Mouse (Mus musculus) neural tube, embryonic 12.5 days (tissue): ENCODE results near the gene Carnmt1. TPM values are rescaled to one million over a fixed set of nuclear protein-coding genes. Genes with fewer than 3 reads are reported as not detected.

Source experiments
- ATAC-seq: fragments of 200-750 bp; cut with Nextera tagmentation; 2 replicates; pipeline ENCODE4 v1.8.0; 2017; ENCODE audit warnings: low read depth, mild to moderate bottlenecking, moderate TSS enrichment, moderate library complexity; ENCODE audit not compliant: low FRiP score
- H3K27ac ChIP-seq: fragments of 300-500 bp; sonication (generic); 2 replicates; pipeline ENCODE4 v1.5.1; 2016
- H3K27me3 ChIP-seq: fragments of 300-500 bp; sonication (generic); replicated peaks from 2 replicates; pipeline ENCODE4 v1.6.1; 2016; ENCODE audit warnings: mild to moderate bottlenecking
- H3K36me3 ChIP-seq: fragments of 300-500 bp; sonication (generic); 2 replicates; pipeline ENCODE4 v1.6.1; 2016; ENCODE audit warnings: mild to moderate bottlenecking
- H3K4me1 ChIP-seq: fragments of 300-500 bp; sonication (generic); 2 replicates; pipeline ENCODE4 v1.6.1; 2016
- H3K4me2 ChIP-seq: fragments of 300-500 bp; sonication (generic); replicated peaks from 2 replicates; pipeline ENCODE4 v1.6.1; 2016; ENCODE audit warnings: mild to moderate bottlenecking
- H3K4me3 ChIP-seq: fragments of 300-500 bp; sonication (generic); 2 replicates; pipeline ENCODE4 v1.5.1; 2016
- H3K9ac ChIP-seq: fragments of 300-500 bp; sonication (generic); 2 replicates; pipeline ENCODE4 v1.6.1; 2016; ENCODE audit warnings: mild to moderate bottlenecking
- H3K9me3 ChIP-seq: fragments of 300-500 bp; sonication (generic); 2 replicates; pipeline ENCODE4 v1.6.1; 2016; ENCODE audit warnings: mild to moderate bottlenecking
- WGBS: fragments of 180-500 bp; shearing (Covaris S2); methylation state at CpG from one replicate; pipeline ENCODE4 v1.1.7; 2016; 5-methylcytosine and 5-hydroxymethylcytosine counted together
- polyA plus RNA-seq: library from polyadenylated mRNA; unstranded; fragments of >200 nt; fragmentation: Nextera tagmentation; extraction: Ambion mirVana; gene quantifications from 2 replicates; pipeline ENCODE4 v1.2.1, GENCODE M21; 2016

Gene Carnmt1
- polyA plus RNA-seq, 1 experiment from 2014 or later = 24.0 TPM

DNA sequence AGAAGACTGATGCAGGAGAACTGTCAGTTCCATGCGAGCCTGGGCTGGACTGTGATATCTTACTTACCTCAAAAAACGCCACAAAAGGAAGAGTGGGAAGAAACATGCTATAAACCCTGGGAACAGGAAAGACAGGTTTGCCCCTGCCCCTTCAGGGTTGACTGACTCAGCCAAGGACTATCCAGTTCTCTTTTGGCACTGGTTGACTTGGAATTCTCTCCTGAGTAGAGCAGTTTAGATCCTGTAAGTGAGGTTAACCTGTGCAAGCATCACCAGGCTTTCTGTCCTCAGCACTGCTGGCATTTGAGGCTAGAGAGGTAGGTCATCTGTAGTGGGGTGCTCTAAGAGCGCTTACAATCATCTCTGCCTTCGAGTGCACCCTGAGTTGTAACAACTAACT lies 12.1 kb upstream of the Carnmt1 start:
- no peaks in the 10 kb centered on the region for H3K27me3 ChIP-seq
- WGBS = 69% methylated on average over 4 of the region's 4 CpGs

DNA sequence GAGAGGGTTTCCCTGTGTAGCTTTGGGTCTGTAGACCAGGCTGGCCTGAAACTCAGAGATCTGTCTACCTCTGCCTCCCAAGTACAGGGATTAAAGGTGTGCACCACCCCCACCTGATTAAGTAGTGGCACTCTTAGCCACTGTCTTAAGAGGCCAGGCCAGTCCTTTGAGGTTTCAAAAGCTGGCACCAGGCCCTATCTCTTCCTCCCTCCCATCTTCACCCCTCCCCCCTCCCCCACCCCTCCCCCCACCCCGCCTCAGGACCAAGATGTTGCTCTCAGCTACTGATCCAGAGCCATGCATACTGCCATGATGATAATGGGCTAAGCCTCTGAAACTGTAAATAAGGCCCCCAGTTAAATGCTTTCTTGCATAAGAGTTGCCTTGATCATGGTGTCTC lies 11.2 kb upstream of the Carnmt1 start:
- ATAC-seq = no peak
- no peak overlapping the region for H3K9ac ChIP-seq
- H3K9me3 ChIP-seq = no peaks in the 10 kb centered on the region

More for the DNA sequence above, 12.1 kb upstream of the Carnmt1 start:
- Histone ChIP-seq H3K36me3 (no peaks in the 10 kb centered on the region), H3K9ac (no peak overlapping the region), H3K4me2 (no peak overlapping the region), H3K4me1 (no peaks in the 10 kb centered on the region), H3K9me3 (no peaks in the 10 kb centered on the region), H3K27ac (no peak overlapping the region), H3K4me3 (no peak overlapping the region)
- ATAC-seq = no peak

DNA sequence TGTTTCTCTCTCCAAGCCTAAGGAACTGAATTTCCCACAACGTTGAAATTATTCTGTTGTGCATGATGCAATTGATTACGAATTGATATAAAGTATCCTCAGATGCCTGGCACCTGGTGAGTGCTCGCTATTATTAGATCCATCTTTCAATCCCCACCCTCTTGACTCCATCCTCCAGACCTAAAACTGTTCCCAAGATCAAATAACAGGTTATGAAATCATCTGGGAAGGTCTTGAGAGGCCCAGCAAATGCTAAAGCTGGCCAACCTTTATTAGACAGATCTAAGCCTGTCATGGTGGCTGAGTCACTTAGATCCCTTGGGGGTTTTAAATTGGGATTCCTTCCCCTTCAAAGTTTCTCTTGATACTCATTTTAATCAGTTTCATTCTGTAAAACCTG lies 10.1 kb upstream of the Carnmt1 start:
- Histone ChIP-seq H3K9ac (no peak overlapping the region), H3K27me3 (no peaks in the 10 kb centered on the region), H3K4me3 (no peak overlapping the region), H3K4me1 (no peaks in the 10 kb centered on the region), H3K27ac (no peak overlapping the region), H3K36me3 (no peaks in the 10 kb centered on the region), H3K9me3 (no peaks in the 10 kb centered on the region), H3K4me2 (no peak overlapping the region)
- ATAC-seq = no peak
- WGBS = 87% methylated on average over 3 of the region's 3 CpGs

More for the DNA sequence above, 11.2 kb upstream of the Carnmt1 start:
- no peak overlapping the region for H3K4me3 ChIP-seq
- no peaks in the 10 kb centered on the region for H3K4me1 ChIP-seq
- no peak overlapping the region for H3K4me2 ChIP-seq
- no peaks in the 10 kb centered on the region for H3K36me3 ChIP-seq
- WGBS = no CpG with 5 or more reads among the region's 1 CpGs
- H3K27me3 ChIP-seq = no peaks in the 10 kb centered on the region
- no peak overlapping the region for H3K27ac ChIP-seq

DNA sequence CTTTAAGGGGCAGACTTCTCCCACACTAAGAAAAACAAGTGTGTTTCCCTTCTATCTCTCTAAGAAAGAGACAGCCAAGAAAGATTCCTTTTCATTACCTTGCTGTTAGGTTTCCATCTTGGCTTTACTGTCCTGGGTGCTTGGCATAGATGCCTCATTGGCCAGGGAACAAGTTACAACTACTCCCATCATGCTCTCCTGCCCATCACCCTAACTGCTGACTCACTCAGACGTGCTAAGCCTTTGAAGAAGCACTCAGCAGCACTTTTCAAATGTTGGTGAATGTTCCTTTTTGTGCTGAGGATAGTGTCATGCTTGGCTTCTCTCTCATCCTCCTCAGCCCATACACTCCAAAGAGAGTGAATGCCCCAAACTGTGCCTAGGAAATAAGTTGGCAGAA lies 8.9 kb upstream of the Carnmt1 start:
- Histone ChIP-seq H3K9me3 (no peaks in the 10 kb centered on the region), H3K4me2 (no peak overlapping the region), H3K27me3 (no peaks in the 10 kb centered on the region), H3K9ac (no peak overlapping the region), H3K36me3 (no peaks in the 10 kb centered on the region), H3K27ac (no peak overlapping the region), H3K4me1 (no peaks in the 10 kb centered on the region), H3K4me3 (no peak overlapping the region)
- WGBS = 47% methylated on average over 1 of the region's 1 CpGs
- no peak for ATAC-seq

DNA sequence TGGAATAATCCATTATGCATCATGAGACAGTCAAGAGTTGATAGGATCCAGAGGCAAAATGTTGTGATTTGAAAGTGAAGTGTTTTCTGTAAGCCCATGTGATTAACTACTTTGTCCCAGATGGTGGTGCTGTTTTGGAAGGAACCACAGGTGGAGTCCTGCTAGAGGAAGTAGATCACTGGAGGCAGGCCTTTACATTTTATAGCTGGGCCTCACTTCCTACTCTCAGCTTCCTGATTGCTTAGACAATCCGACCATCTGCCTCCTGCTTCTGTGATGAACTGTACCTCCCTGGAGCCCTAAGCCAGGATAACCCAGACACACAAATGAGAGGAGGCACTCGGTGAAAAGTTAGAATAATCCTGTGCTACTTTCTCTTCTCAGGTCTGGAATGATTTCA lies 6.7 kb upstream of the Carnmt1 start:
- H3K9ac ChIP-seq = no peak overlapping the region
- H3K27ac ChIP-seq = no peak overlapping the region
- H3K4me1 ChIP-seq = no peaks in the 10 kb centered on the region
- no peaks in the 10 kb centered on the region for H3K36me3 ChIP-seq
- no peak for ATAC-seq
- 62% methylated on average over 2 of the region's 2 CpGs for WGBS
- no peak overlapping the region for H3K4me2 ChIP-seq
- no peaks in the 10 kb centered on the region for H3K27me3 ChIP-seq
- no peaks in the 10 kb centered on the region for H3K9me3 ChIP-seq
- no peak overlapping the region for H3K4me3 ChIP-seq

DNA sequence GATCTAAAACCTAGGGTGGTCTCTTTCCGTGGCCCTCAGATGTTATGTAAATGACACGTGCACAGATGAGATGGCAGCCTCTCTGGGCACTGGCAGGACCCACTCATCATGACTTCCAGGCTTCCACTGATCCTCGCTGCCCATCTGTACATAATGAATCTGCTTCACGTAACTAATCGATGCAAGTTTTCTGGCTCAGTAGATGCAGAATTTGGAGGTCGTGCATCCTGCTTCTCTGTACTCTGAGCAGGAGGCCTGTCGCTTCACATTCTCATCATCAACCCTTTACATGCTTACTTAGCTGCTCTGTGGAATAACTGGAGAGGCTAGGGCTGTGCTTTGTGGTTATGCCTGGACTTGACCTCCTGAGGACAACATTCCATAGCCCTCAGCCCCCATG lies 3.6 kb upstream of the Carnmt1 start:
- ATAC-seq = no peak
- H3K36me3 ChIP-seq = no peaks in the 10 kb centered on the region

DNA sequence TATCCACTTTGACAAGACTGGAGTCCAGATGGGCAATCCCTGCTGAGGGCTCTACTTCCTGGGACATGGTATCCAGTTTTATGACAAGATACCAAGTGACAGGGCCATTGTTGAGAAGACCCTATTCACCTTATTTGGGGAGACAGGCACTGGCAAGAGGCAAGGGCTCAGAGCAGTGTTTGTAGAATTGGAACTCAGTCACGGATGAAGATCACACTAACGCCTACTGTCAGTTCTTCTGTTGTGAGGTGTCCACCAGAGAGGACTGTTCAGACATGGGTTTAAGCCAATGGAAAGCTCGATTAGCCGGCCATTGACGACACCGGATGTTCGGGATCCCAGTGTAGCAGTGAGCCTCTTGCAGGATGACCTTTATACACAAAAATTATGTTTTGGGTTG lies 1.0 kb upstream of the Carnmt1 start:
- H3K9ac ChIP-seq = no peak overlapping the region
- peaks cover 20% of the 10 kb centered on the region for H3K4me1 ChIP-seq
- no peaks in the 10 kb centered on the region for H3K36me3 ChIP-seq
- H3K9me3 ChIP-seq = no peaks in the 10 kb centered on the region
- no peak overlapping the region for H3K4me3 ChIP-seq
- no peak overlapping the region for H3K27ac ChIP-seq
- no peak for ATAC-seq
- H3K4me2 ChIP-seq = no peak overlapping the region
- WGBS = 97% methylated on average over 7 of the region's 7 CpGs
- H3K27me3 ChIP-seq = no peaks in the 10 kb centered on the region

More for the DNA sequence above, 3.6 kb upstream of the Carnmt1 start:
- Histone ChIP-seq H3K4me1 (peaks cover 4% of the 10 kb centered on the region), H3K27me3 (no peaks in the 10 kb centered on the region), H3K27ac (no peak overlapping the region), H3K4me2 (no peak overlapping the region), H3K4me3 (no peak overlapping the region), H3K9ac (no peak overlapping the region), H3K9me3 (no peaks in the 10 kb centered on the region)
- 84% methylated on average over 7 of the region's 7 CpGs for WGBS

DNA sequence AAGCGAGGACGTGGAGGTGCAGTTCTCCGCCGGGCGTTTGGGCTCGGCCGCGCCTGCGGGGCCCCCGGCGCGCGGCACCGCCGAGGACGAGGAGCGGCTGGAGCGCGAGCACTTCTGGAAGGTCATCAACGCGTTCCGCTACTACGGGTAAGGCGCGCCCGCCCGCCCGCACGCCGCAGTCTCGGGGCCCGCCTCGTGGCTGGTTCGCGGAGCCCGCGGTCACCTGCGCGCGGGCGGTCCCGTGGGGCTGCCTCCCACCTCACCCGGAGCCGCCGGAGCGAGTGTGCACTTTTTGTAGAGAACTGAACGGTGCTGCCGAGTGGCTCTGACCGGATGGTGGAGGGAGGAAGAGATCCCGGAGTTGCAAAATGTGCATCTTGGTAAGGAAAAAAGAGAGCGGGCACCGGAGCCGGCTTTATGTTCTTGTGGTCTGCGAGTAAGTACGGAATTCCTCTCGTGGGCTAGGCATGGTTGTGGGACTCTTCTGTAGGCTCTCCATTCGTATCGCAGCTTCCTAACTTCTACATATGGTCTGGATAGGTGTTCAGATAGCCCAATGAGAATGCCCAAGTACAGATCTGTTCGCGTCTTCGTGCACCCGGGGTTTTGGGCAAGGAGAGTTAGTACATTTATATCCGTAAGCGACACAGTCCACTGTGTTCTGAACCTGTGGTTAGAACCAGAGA lies 635 bp downstream of the Carnmt1 start:
- WGBS = under 1% methylated on average over 63 of the region's 64 CpGs
- peak; percentile 73 for ATAC-seq
- peak overlapping the region; percentile 74 for H3K9ac ChIP-seq
- H3K36me3 ChIP-seq = no peaks in the 10 kb centered on the region
- H3K27me3 ChIP-seq = no peaks in the 10 kb centered on the region
- peaks cover 20% of the 10 kb centered on the region for H3K4me1 ChIP-seq
- peak overlapping the region; percentile 82 for H3K4me2 ChIP-seq
- H3K27ac ChIP-seq = no peak overlapping the region; the same call in 1 of the 2 replicates
- H3K9me3 ChIP-seq = no peaks in the 10 kb centered on the region
- H3K4me3 ChIP-seq = peak overlapping the region; percentile 76

DNA sequence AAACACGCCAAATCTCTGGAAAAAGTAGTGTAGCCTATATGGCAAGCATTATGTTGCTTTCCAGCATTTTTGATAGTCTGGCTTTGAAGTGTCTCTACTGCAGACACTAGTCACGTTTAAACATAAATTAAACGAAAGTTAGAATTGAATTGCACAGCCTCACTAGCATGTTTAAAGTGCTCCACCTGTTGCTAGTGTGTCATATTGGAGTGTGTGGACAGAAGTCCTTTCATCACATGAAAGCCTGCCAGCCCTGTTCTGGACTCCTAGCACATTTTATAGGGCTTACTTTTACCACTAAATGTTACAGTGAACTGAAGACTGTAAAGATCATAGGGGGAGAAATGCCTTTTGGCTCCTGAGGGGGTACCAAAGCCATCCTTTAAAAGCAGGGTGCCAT lies 1.9 kb downstream of the Carnmt1 start:
- ATAC-seq = no peak
- Histone ChIP-seq H3K4me3 (no peak overlapping the region), H3K36me3 (no peaks in the 10 kb centered on the region), H3K9ac (no peak overlapping the region), H3K27ac (no peak overlapping the region), H3K9me3 (no peaks in the 10 kb centered on the region), H3K4me2 (peak overlapping the region; percentile 82), H3K4me1 (peaks cover 20% of the 10 kb centered on the region), H3K27me3 (no peaks in the 10 kb centered on the region)
- WGBS = 59% methylated on average over 3 of the region's 3 CpGs

DNA sequence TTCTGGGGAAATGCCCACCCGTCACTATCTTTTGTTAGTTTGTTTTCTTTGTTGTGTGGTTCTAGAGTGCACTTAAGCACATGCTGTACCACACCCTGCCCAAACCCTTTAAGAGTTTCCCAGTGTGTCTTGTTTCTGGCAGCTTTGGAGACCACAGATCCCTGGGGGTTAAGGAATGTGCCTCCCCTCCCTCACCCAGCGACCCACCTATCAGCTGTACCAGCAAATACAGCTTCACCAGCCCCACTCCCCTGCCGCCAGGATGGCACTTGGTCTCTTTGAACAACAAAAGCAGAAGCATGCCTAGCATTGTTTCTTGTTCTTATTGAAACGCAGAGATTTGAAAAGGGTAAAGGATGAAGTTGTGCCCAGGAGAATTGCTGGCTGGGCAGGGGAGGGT lies 2.6 kb downstream of the Carnmt1 start:
- Histone ChIP-seq H3K9me3 (no peaks in the 10 kb centered on the region), H3K27ac (no peak overlapping the region), H3K9ac (no peak overlapping the region), H3K4me2 (peak overlapping the region; percentile 82), H3K4me1 (peaks cover 20% of the 10 kb centered on the region), H3K27me3 (no peaks in the 10 kb centered on the region), H3K4me3 (no peak overlapping the region), H3K36me3 (no peaks in the 10 kb centered on the region)
- WGBS = 13% methylated on average over 4 of the region's 4 CpGs
- no peak for ATAC-seq

DNA sequence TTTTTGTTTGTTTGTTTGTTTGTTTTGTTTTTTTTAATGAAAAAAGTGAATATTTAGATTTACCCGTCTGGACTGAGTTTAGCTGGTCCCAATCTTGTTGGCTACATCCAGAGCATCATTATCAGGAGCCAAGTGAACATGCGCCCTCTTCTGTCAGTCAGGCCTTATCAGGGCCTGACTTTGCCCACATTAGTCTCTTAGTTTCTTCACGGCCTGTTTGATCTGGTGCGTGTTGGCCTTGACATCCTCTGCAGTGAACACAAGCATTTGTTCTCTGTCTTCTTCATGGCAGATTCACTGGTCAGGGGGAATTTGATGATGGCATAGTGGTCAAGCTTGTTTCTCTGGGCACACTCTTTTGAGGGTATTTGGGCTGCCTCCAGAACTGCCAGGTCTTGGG lies 11.6 kb downstream of the Carnmt1 start:
- no peak overlapping the region for H3K9ac ChIP-seq
- H3K27me3 ChIP-seq = no peaks in the 10 kb centered on the region
- no peaks in the 10 kb centered on the region for H3K4me1 ChIP-seq
- H3K4me2 ChIP-seq = no peak overlapping the region
- H3K36me3 ChIP-seq = peaks cover 11% of the 10 kb centered on the region
- H3K4me3 ChIP-seq = no peak overlapping the region
- WGBS = 83% methylated on average over 4 of the region's 4 CpGs
- ATAC-seq = no peak
- no peak overlapping the region for H3K27ac ChIP-seq
- H3K9me3 ChIP-seq = no peaks in the 10 kb centered on the region

DNA sequence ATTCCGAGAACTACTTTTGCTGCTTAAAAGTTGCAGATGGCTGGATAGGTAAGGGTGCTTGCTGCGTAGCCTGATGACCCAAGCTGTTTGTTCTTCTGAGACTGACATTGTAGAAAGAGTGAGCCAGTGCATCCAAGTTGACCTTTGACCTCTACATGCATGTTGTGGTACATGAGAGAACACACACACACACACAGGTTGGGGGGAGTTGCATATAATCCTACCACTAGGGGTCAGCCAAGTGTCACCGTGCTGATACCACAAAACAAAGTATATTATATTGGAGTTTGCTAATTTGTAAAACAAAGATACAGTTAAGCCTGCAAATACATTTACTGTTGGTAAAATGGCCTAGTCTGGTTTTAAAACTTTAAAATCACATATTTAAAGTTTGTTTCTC lies 17.0 kb downstream of the Carnmt1 start:
- H3K4me3 ChIP-seq = no peak overlapping the region
- H3K27me3 ChIP-seq = no peaks in the 10 kb centered on the region
- ATAC-seq = 0 out of 2 replicates have a peak, but pooled peaks have one; percentile 17
- no peak overlapping the region for H3K27ac ChIP-seq
- no peaks in the 10 kb centered on the region for H3K36me3 ChIP-seq
- H3K4me1 ChIP-seq = no peaks in the 10 kb centered on the region
- no peak overlapping the region for H3K4me2 ChIP-seq
- WGBS = 77% methylated on average over 3 of the region's 3 CpGs
- H3K9ac ChIP-seq = no peak overlapping the region
- no peaks in the 10 kb centered on the region for H3K9me3 ChIP-seq

DNA sequence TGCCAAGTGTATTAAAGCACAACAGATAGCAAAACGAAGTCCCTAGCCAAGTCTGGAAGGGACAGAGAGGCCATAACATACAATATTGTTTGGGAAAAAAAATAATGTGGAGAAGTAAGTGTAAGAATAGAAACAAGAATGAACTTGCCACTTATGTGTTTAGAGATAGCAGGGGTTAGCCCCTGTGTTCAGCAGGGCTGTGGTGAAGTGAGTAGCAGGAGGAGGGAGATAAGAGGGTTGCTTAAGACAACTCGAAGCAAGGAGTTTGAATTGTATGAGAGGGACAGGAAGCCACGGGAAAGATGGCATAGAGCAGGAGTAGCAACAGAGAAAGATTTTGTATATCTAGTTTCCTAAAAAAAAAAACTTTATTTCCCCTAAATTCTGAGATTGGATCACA lies 21.6 kb downstream of the Carnmt1 start:
- Histone ChIP-seq H3K4me2 (no peak overlapping the region), H3K9me3 (no peaks in the 10 kb centered on the region), H3K9ac (no peak overlapping the region), H3K4me3 (no peak overlapping the region), H3K27me3 (no peaks in the 10 kb centered on the region), H3K36me3 (peaks cover 6% of the 10 kb centered on the region; the same call in 1 of the 2 replicates), H3K4me1 (no peaks in the 10 kb centered on the region), H3K27ac (no peak overlapping the region)
- WGBS = 87% methylated on average over 3 of the region's 3 CpGs
- no peak for ATAC-seq
